Mouse (Mus musculus) megakaryocyte, embryonic 14.5 days (primary cell): Measurements from ENCODE around the gene Nr2f1.

Experiments used
- FLI1 ChIP-seq: IDR thresholded peaks from 2 replicates; pipeline ENCODE4 v1.6.1; 2012; ENCODE audit warnings: low read length, inconsistent platforms, mixed read lengths
- GATA1 ChIP-seq: IDR thresholded peaks from 3 replicates; pipeline ENCODE4 v1.6.1; 2012; ENCODE audit warnings: mixed read lengths, low read length, inconsistent platforms, borderline replicate concordance

DNA sequence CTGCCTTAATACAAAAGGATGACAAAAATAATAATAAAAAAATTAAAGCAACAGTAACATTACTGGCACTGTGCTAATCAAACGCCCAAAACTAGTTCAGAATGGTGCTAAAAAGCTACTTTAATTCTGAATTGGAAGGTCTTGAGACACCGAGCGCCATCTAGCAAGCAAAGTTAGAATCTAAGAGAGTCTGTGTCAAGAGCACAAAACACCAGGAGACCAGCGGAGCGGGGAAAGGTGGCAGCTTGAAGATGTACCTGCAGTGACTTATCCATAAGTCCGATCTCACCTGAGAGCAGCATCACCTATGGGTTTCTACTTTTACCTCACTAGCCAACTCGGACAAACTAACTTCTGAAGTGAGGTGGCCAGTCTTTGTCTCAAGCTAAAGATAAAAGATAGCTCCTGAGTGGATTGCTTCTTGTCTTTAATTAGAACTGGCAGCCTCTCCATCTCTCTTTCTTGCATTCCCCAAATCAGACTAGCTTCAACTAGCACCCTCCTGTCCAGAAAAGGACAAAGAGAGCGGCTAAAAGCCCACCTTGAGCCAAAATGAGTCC lies 23.7 kb downstream of the Nr2f1 start:
- no peak for TF ChIP-seq GATA1
- TF ChIP-seq FLI1, result no peak
